Mouse (Mus musculus) cortical plate, adult 2 months (tissue): ENCODE measurements around the gene Pgap3.

Source experiments
- CTCF ChIP-seq: fragments of 200-500 bp; IDR thresholded peaks from 2 replicates; pipeline ENCODE4 v1.5.1; 2011; ENCODE audit warnings: mild to moderate bottlenecking, control low read depth, low read length; ENCODE audit not compliant: insufficient read depth; ENCODE audit errors: extremely low read depth
- POLR2A ChIP-seq: fragments of 200-500 bp; IDR thresholded peaks from 2 replicates; pipeline ENCODE4 v1.6.1; 2011; ENCODE audit warnings: mild to moderate bottlenecking, low read length, control low read depth; ENCODE audit not compliant: insufficient read depth; ENCODE audit errors: extremely low read depth

DNA sequence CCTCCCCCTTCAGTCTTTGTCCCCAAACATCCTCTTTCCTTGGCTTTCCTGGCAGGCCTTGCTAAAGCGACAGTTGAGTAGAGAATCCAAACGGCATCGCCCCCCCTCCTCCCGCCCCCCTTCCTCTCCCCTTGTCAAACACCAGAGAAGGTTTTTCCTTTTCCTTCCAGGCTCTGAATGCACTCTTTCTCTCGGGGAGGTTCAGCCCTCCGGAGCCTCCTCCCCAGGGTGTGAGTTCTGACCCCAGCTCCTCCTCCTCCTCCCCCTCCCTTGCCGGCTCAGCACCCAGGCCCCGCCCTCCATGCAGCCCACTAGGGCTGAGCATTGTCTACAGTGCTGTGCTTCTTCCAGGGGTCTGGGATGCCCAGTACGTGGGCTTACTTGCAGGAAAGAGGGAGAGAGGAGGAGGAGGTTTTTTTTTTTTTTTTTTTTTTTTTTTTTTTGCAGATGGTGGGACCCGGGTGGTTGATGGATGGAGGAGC lies 9.1 kb upstream of the Pgap3 start:
- TF ChIP-seq POLR2A (no peak), CTCF (no peak)
